Mouse (Mus musculus) midbrain, embryonic 15.5 days (tissue): ENCODE results near the gene Man2a2. TPM values are rescaled to one million over a fixed set of nuclear protein-coding genes. Genes with fewer than 3 reads are reported as not detected.

Experiments used
- ATAC-seq: fragments of 200-750 bp; cut with Nextera tagmentation; replicated peaks from 2 replicates; pipeline ENCODE4 v1.8.0; 2017; ENCODE audit warnings: moderate TSS enrichment
- H3K27ac ChIP-seq: fragments of 300-500 bp; sonication (generic); 2 replicates; pipeline ENCODE4 v1.5.1; 2015; ENCODE audit warnings: mild to moderate bottlenecking, inconsistent platforms
- H3K27me3 ChIP-seq: fragments of 300-500 bp; sonication (generic); replicated peaks from 2 replicates; pipeline ENCODE4 v1.6.1; 2015; ENCODE audit warnings: inconsistent platforms
- H3K36me3 ChIP-seq: fragments of 300-500 bp; sonication (generic); replicated peaks from 2 replicates; pipeline ENCODE4 v1.6.1; 2015; ENCODE audit warnings: inconsistent platforms
- H3K4me1 ChIP-seq: fragments of 300-500 bp; sonication (generic); 2 replicates; pipeline ENCODE4 v1.6.1; 2015; ENCODE audit warnings: inconsistent platforms
- H3K4me2 ChIP-seq: fragments of 300-500 bp; sonication (generic); 2 replicates; pipeline ENCODE4 v1.6.1; 2015; ENCODE audit warnings: inconsistent platforms, mild to moderate bottlenecking, moderate library complexity
- H3K4me3 ChIP-seq: fragments of 300-500 bp; sonication (generic); 2 replicates; pipeline ENCODE4 v1.5.1; 2015; ENCODE audit warnings: mild to moderate bottlenecking, inconsistent platforms
- H3K9ac ChIP-seq: fragments of 300-500 bp; sonication (generic); 2 replicates; pipeline ENCODE4 v1.6.1; 2015; ENCODE audit warnings: mild to moderate bottlenecking, inconsistent platforms
- H3K9me3 ChIP-seq: fragments of 300-500 bp; sonication (generic); 2 replicates; pipeline ENCODE4 v1.6.1; 2016; ENCODE audit warnings: inconsistent platforms
- WGBS: fragments of 180-500 bp; shearing (Covaris S2); methylation state at CpG from one replicate; pipeline ENCODE4 v1.1.7; 2015; ENCODE audit warnings: mixed read lengths; 5-methylcytosine and 5-hydroxymethylcytosine counted together
- polyA plus RNA-seq: library from polyadenylated mRNA; unstranded; fragments of >200 nt; fragmentation: Nextera tagmentation; extraction: Ambion mirVana; gene quantifications from 2 replicates; pipeline ENCODE4 v1.2.1, GENCODE M21; 2015

The Man2a2 gene
- polyA plus RNA-seq, 1 experiment from 2014 or later: 28.2 TPM

DNA sequence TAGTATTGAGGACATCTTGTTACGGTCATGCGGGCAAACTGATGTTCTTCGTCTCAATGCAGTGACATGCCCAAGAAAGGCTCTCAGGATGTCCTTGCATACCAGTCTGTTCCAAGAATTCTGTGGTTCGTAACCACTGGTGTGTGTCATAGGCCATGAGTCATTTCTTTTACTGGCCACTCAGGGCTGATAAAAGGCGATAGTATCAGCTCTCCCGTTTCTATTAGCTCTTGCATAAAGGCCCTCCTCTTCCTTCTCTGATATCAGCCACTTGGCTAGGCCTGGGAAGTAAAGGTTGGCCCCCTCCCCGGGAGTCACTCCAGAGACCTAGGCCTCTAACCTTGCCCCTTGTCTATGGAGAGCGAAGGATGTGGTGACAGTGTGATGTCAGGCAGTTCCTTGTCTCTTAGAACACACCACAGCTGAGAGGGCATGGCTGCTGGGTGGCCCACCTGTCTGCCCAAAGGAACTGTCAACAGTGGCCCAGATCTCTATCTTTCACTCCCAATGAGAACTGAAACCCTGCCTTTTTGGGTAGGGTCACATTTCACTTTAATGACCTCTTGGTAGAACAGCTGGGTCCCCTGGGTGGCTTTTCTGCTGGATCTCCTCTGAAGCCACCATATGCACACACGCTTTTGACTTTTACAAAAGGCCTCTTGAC is 4.3 kb upstream of the Man2a2 start:
- Histone ChIP-seq H3K9ac (no peak overlapping the region), H3K9me3 (no peaks in the 10 kb centered on the region), H3K4me1 (peaks cover 11% of the 10 kb centered on the region; the same call in 1 of the 2 replicates), H3K4me3 (no peak overlapping the region), H3K36me3 (no peaks in the 10 kb centered on the region), H3K27me3 (no peaks in the 10 kb centered on the region), H3K4me2 (no peak overlapping the region), H3K27ac (no peak overlapping the region)
- 84% methylated on average over 9 of the region's 9 CpGs for WGBS
- ATAC-seq: no peak

DNA sequence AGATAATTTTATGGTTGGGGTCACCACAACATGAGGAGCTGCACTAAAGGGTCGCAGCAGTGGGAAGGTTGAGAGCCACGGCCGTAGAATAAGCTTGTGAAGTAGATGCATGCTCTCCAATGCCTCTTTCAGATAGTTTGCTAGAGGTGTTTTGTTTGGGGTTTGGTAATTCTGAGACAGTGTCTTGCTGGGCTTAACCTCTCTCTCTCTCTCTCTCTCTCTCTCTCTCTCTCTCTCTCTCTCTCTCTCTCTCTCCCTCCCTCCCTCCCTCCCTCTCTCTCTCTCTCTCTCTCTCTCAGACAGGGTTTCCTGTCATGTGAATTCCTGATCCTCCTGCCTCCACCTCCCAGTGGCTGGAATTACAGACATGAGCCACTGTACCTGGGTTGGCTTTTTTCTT is 3.6 kb upstream of the Man2a2 start:
- no peak overlapping the region for H3K4me2 ChIP-seq
- no peak overlapping the region for H3K9ac ChIP-seq
- H3K4me1 ChIP-seq: peaks cover 18% of the 10 kb centered on the region
- no peaks in the 10 kb centered on the region for H3K36me3 ChIP-seq
- no peak for ATAC-seq
- no peaks in the 10 kb centered on the region for H3K27me3 ChIP-seq
- no peaks in the 10 kb centered on the region for H3K9me3 ChIP-seq
- H3K27ac ChIP-seq: no peak overlapping the region
- WGBS: 90% methylated on average over 3 of the region's 3 CpGs
- H3K4me3 ChIP-seq: no peak overlapping the region

GRCm38 (mm10) chr7:80374280-80374679 is 3.1 kb upstream of the Man2a2 start:
- Histone ChIP-seq H3K4me3 (no peak overlapping the region), H3K27ac (no peak overlapping the region), H3K27me3 (no peaks in the 10 kb centered on the region), H3K9me3 (no peaks in the 10 kb centered on the region), H3K9ac (no peak overlapping the region), H3K36me3 (no peaks in the 10 kb centered on the region), H3K4me1 (peaks cover 23% of the 10 kb centered on the region), H3K4me2 (no peak overlapping the region)
- WGBS: 69% methylated on average over 3 of the region's 3 CpGs
- ATAC-seq: no peak

GRCm38 (mm10) chr7:80373850-80374249 is 2.7 kb upstream of the Man2a2 start:
- Histone ChIP-seq H3K9ac (no peak overlapping the region), H3K4me3 (no peak overlapping the region), H3K4me1 (peaks cover 26% of the 10 kb centered on the region), H3K4me2 (no peak overlapping the region), H3K27ac (no peak overlapping the region), H3K27me3 (no peaks in the 10 kb centered on the region), H3K36me3 (no peaks in the 10 kb centered on the region), H3K9me3 (no peaks in the 10 kb centered on the region)
- ATAC-seq: no peak
- WGBS: 80% methylated on average over 12 of the region's 12 CpGs

GRCm38 (mm10) chr7:80373352-80373751 is 2.2 kb upstream of the Man2a2 start:
- Histone ChIP-seq H3K4me1 (peaks cover 29% of the 10 kb centered on the region), H3K9me3 (no peaks in the 10 kb centered on the region), H3K4me3 (no peak overlapping the region), H3K4me2 (no peak overlapping the region), H3K36me3 (no peaks in the 10 kb centered on the region; the same call in 1 of the 2 replicates), H3K9ac (no peak overlapping the region), H3K27me3 (no peaks in the 10 kb centered on the region), H3K27ac (no peak overlapping the region)
- 81% methylated on average over 4 of the region's 4 CpGs for WGBS
- ATAC-seq: no peak

- H3K27ac ChIP-seq: no peak overlapping the region
- ATAC-seq: no peak
- H3K9ac ChIP-seq: no peak overlapping the region
- H3K9me3 ChIP-seq: no peaks in the 10 kb centered on the region
- no peak overlapping the region for H3K4me3 ChIP-seq
- WGBS: 53% methylated on average over 2 of the region's 2 CpGs
- H3K4me2 ChIP-seq: no peak overlapping the region
- H3K4me1 ChIP-seq: peaks cover 30% of the 10 kb centered on the region
- H3K27me3 ChIP-seq: no peaks in the 10 kb centered on the region
- H3K36me3 ChIP-seq: peaks cover under 1% of the 10 kb centered on the region; the same call in 1 of the 2 replicates
These were observed 1.5 kb upstream of the Man2a2 start for GRCm38 (mm10) chr7:80372667-80373066.

DNA sequence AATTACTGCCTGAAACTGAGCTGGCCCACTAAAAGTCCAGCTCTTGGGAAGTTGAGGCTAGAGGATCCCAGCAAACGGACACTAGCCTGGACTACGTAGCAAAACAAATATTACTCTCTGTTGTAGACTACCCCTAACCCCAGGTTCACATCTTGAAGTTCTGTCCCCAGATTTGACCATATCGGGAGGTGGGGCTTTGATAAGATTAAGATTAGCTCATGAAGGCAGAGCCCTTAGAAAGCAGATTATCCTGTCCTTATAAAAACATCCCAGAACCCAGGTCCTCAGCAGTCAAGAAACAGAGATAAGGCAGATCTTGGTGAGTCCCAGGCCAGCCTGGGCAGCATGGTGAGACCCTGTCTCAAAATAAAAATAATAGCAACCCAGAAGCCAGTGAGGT is 991 bp upstream of the Man2a2 start:
- Histone ChIP-seq H3K36me3 (peaks cover 6% of the 10 kb centered on the region), H3K4me1 (peaks cover 30% of the 10 kb centered on the region), H3K9me3 (no peaks in the 10 kb centered on the region), H3K4me3 (no peak overlapping the region), H3K27ac (no peak overlapping the region), H3K4me2 (no peak overlapping the region), H3K27me3 (no peaks in the 10 kb centered on the region), H3K9ac (no peak overlapping the region)
- ATAC-seq: no peak
- 91% methylated on average over 3 of the region's 3 CpGs for WGBS

- peak overlapping the region; percentile 92 for H3K9ac ChIP-seq
- H3K4me3 ChIP-seq: peak overlapping the region; percentile 95
- peak overlapping the region; percentile 53 for H3K4me2 ChIP-seq
- peak overlapping the region; percentile 85 for H3K27ac ChIP-seq
- H3K4me1 ChIP-seq: peaks cover 22% of the 10 kb centered on the region
- no peaks in the 10 kb centered on the region for H3K9me3 ChIP-seq
- under 1% methylated on average over 31 of the region's 31 CpGs for WGBS
- peak; percentile 77 for ATAC-seq
- peaks cover 19% of the 10 kb centered on the region for H3K36me3 ChIP-seq
- H3K27me3 ChIP-seq: no peaks in the 10 kb centered on the region
These were observed 530 bp downstream of the Man2a2 start for GRCm38 (mm10) chr7:80370649-80371040.

GRCm38 (mm10) chr7:80369967-80370431 is 1.2 kb downstream of the Man2a2 start:
- Histone ChIP-seq H3K27ac (peak overlapping the region; percentile 85), H3K9me3 (no peaks in the 10 kb centered on the region), H3K4me1 (peaks cover 21% of the 10 kb centered on the region), H3K9ac (peak overlapping the region; percentile 92), H3K27me3 (no peaks in the 10 kb centered on the region), H3K36me3 (peaks cover 19% of the 10 kb centered on the region), H3K4me3 (peak overlapping the region; percentile 95), H3K4me2 (peak overlapping the region; percentile 53)
- ATAC-seq: no peak
- WGBS: 57% methylated on average over 4 of the region's 4 CpGs

DNA sequence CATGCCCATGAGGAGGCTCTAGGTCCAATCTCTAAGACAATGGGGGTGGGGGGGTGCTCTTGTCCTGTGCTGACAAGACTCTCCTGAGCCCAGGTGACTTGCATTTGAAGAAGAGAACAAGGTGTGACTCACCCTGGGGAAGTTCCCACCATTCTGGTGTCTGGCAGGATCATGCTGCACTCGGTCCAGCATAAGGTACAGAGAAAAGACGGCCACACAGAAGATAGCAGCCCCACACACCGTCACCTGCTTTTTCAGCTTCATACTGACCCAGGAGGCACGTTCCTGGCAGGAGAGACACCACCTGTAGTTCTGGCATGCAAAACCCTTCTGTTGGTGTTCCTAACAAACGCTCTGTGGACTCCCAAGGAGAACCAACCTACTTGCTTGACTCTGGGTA is 1.7 kb downstream of the Man2a2 start:
- H3K27ac ChIP-seq: no peak overlapping the region
- 63% methylated on average over 5 of the region's 5 CpGs for WGBS
- no peaks in the 10 kb centered on the region for H3K9me3 ChIP-seq
- 0 out of 2 replicates have a peak overlapping the region, but pooled peaks have one; percentile 92 for H3K9ac ChIP-seq
- peak overlapping the region; percentile 53 for H3K4me2 ChIP-seq
- H3K4me1 ChIP-seq: peaks cover 21% of the 10 kb centered on the region
- H3K36me3 ChIP-seq: peaks cover 19% of the 10 kb centered on the region
- H3K27me3 ChIP-seq: no peaks in the 10 kb centered on the region
- no peak for ATAC-seq
- H3K4me3 ChIP-seq: peak overlapping the region; percentile 95; the same call in 1 of the 2 replicates

GRCm38 (mm10) chr7:80368635-80369421 is 2.3 kb downstream of the Man2a2 start:
- Histone ChIP-seq H3K9me3 (no peaks in the 10 kb centered on the region), H3K9ac (0 out of 2 replicates have a peak overlapping the region, but pooled peaks have one; percentile 92), H3K27me3 (no peaks in the 10 kb centered on the region), H3K27ac (no peak overlapping the region), H3K4me3 (no peak overlapping the region), H3K4me2 (peak overlapping the region; percentile 53), H3K36me3 (peaks cover 25% of the 10 kb centered on the region), H3K4me1 (peaks cover 21% of the 10 kb centered on the region)
- ATAC-seq: no peak
- WGBS: 88% methylated on average over 20 of the region's 20 CpGs

- Histone ChIP-seq H3K9me3 (no peaks in the 10 kb centered on the region), H3K27me3 (no peaks in the 10 kb centered on the region), H3K4me1 (peaks cover 21% of the 10 kb centered on the region), H3K27ac (no peak overlapping the region), H3K9ac (no peak overlapping the region), H3K36me3 (peaks cover 33% of the 10 kb centered on the region), H3K4me2 (no peak overlapping the region), H3K4me3 (no peak overlapping the region)
- 87% methylated on average over 9 of the region's 9 CpGs for WGBS
- ATAC-seq: no peak
These were observed 3.2 kb downstream of the Man2a2 start for GRCm38 (mm10) chr7:80368009-80368408.
